Mouse (Mus musculus): ENCODE measurements at regions not wholly inside any gene's neighbourhood (a gene's known extent, or its start where the extent isn't known, plus 50 kb on each side); places are given as distances from the start of the nearest gene placed in this dataset.

DNA sequence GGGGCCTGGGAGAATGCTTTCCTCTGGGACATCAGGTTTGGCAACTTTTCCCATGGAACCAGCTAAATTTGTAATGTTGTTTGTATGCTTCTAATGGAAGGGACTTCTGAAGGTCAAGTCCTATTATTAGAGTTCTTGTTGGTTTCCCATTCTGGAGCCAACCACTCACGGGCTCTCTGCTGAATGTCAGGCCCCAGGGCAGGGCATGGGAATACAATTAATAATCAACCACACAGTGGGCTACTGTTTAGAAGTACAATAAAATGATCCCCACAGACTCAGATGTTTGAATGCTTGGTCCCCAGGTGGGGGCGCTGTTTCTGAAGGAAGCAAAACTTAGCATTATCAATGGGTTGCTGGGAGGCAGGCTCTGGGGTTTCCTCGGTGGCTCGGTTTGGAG, 275.6 kb upstream of the Kazn start:
- no peak for DNase-seq (ENCODE audit: low spot score in 2 of 2)
- intact Hi-C loops (cut with DNase I): no loop called here

DNA sequence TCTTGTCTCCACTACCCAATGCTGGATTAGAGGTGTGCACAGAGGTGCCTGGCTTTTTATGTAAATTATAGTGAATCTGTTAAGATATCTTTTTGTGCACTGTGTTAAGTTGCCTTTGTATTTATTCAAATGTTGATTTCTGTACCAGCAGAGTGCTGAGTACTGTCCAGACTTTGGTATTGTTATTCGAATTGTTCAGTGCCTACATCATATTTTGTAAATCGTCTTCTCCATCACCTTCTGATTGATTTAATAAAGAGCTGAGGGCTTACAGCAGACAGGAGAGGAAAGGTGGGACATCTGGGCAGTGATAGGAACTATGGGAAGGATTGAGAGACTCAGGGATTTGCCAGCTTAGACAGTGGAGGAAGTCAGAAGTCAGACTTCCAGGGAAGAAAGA, 270.2 kb upstream of the Kazn start:
- DNase-seq (ENCODE audit: low spot score in 2 of 2): no peak
- intact Hi-C loops (cut with DNase I): no loop called here

DNA sequence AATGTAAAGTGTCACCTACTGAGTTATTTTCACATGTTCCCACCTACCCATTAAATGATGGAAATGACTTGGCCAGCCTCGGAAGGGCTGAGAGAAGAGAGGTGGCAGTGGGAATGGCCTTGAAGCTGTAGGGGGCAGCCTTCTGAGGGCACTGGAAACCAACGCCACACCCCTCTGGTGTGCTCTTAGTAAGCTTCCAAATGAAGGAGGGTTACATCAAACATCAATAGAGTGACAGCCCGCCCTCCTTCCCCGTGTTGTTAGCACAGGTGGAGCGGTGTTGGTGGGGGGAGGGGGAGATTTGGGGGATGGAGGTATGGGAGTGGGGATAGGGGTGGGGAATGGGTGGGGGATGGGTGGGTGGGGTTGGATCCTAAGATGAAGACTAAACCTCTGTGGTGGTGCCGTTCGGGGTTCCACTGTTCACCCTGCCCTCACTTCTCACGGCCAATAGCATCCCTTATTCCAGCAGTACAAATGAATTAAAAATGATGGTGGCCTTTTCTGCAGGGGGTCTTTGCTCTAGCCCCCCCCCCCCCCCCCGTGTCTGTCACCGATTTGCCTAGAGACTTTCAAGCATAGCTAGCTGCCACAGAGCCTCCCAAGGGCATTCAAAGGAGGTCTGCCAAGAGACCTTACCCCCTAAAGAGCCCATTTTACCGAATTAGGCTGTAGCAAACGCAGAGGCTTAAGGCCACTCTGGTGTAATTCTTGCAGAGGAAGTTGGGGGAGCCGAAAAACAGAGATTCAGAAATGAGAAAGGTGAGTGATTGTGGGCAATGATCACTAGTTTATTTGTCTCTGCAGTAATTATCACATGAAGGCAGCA, 267.4 kb upstream of the Kazn start:
- intact Hi-C loops (cut with DNase I): no loop called here
- DNase-seq (ENCODE audit: low spot score in 2 of 2): no peak

GRCm38 (mm10) chr4:142503761-142504160, 264.6 kb upstream of the Kazn start:
- no peak for DNase-seq (ENCODE audit: low spot score in 2 of 2)
- intact Hi-C loops (cut with DNase I): no loop called here

DNA sequence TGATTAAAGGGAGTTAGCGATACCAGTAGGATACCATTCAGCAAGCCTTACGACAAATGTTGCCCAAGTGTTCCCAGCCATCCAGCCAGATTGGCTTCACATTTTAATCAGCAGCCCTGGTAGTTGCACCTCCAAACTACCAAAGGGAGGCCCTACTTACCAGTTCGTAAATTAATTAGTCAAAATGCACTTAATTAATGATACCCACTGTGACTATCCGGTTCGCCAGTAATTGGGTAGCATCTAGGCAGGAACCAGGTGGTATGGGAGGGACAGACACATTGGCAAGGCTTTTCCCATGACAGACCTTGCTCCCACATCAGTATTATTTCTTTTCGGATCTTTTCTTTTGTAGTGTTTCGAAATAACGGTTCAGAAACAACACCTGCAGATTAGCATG, 262.0 kb upstream of the Kazn start:
- intact Hi-C loops (cut with DNase I): no loop called here
- no peak for DNase-seq (ENCODE audit: low spot score in 2 of 2)

GRCm38 (mm10) chr4:142500541-142500940, 261.3 kb upstream of the Kazn start:
- intact Hi-C loops (cut with DNase I): no loop called here
- DNase-seq (ENCODE audit: low spot score in 2 of 2): no peak

GRCm38 (mm10) chr4:142496605-142497004, 257.4 kb upstream of the Kazn start:
- DNase-seq (ENCODE audit: low spot score in 2 of 2): no peak
- intact Hi-C loops (cut with DNase I): no loop called here

DNA sequence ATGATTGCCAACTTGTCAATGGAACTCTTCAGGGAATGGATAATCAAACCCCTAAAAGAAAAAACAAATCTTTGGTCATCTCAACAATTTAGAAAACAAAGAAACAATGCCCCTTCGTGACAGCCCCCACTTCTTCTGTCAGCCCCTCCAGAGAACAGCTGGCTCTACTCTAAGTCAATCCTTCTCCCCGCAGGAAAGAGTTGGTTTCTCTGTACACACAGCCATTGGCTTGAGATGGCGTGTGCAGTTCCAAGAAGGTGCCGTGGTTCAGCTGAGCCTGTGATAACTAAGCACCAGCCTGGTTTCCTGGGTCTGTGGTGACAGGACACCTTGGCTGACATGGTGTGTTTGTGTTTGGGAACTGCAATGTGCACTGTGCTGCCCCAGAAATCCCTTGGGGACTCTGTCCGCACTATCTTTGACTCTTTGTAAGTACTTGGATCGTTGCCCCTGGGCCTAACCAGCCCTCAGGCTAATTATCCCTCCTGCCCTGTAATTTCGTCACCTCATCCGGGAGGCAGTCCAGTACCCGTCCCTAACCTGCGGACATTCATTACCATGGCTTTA, 253.8 kb upstream of the Kazn start:
- DNase-seq (ENCODE audit: low spot score in 2 of 2): no peak

DNA sequence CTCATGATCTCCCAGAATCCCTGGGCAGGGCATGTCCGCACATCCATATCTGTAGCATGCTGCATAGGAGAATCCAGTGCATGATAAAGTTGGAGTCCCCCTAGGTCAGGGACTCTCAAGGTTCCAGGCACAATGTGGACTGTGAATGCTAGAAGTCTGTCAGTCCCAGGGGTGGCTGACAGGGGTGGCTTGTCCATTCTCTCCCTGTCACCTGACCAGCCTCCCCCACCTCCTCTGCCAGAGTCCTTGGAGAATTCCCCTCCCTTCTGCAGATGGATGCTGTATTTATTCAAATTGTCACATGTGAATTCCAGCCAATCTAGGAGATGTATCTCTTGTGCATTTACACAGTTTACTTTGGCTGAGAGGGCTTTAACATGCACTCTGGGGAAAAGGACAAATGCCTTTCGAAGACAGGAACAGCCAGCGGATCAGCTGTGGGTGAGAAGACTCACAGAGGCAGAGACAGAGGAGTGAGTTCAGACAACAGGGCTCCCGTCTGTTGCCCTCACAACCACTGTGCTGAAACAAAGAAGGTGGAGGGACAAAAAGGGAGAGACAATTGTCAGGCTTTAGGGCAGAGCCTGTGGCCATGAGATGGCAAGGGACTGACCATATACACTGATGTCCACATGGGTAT, 246.7 kb upstream of the Kazn start:
- intact Hi-C loops (cut with DNase I): no loop called here
- DNase-seq (ENCODE audit: low spot score in 2 of 2): no peak

More for the DNA sequence above, 253.8 kb upstream of the Kazn start:
- intact Hi-C loops (cut with DNase I): no loop called here

GRCm38 (mm10) chr4:142475632-142476031, 236.4 kb upstream of the Kazn start:
- DNase-seq (ENCODE audit: low spot score in 2 of 2): peak in 1 of 2 experiments; percentile 39
- intact Hi-C loops (cut with DNase I): loop anchor here (10.0 kb wide), 1 partner anchor 61 kb away; no protein-coding TSS in a partner anchor

DNA sequence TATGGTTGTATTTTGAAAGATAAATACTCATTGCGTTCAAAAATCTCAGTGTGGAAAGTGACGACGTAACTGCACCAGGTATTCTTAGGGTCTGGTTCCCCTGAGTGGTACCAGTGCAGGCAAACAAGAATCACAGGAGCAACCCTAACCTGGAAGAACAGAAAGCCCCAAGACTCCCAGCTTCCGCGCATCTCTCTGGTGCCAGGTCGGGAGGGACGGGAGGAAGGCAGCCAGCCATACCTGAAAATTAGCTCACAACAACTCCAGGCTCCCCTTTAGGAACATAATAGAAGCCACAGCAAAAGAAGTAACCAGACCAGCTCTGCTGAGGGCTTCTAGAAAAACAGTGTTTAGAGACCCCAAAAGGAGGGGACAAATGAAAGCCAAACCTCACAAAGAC, 235.4 kb upstream of the Kazn start:
- no peak for DNase-seq (ENCODE audit: low spot score in 2 of 2)
- intact Hi-C loops (cut with DNase I): loop anchor here (10.0 kb wide), 1 partner anchor 60 kb away; no protein-coding TSS in a partner anchor

GRCm38 (mm10) chr4:142474018-142474417, 234.8 kb upstream of the Kazn start:
- peak; percentile 74 to 87 for DNase-seq (ENCODE audit: low spot score in 2 of 2)
- intact Hi-C loops (cut with DNase I): loop anchor here (10.0 kb wide), 1 partner anchor 59 kb away; no protein-coding TSS in a partner anchor

DNA sequence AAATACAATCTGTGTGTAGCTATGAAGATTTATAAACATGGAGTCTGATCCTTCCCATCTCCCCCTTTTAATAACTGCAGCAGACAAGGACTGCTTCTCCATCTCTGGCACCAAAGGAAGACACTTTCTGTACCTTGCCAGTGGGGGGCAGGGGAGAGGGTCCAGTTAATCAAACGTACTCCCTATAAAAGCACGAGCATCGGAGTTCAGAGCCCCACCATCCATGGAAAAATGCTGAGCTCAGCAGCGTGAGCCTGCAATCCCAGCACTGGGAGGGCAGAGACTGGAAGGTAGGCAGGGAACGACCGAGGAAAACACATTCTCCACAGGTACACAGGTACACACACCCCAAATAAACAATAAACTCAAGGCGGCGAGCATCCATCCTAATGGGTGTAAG, 234.1 kb upstream of the Kazn start:
- intact Hi-C loops (cut with DNase I): loop anchor here (10.0 kb wide), 1 partner anchor 58 kb away; no protein-coding TSS in a partner anchor
- DNase-seq (ENCODE audit: low spot score in 2 of 2): no peak

GRCm38 (mm10) chr4:142472332-142472731, 233.1 kb upstream of the Kazn start:
- intact Hi-C loops (cut with DNase I): loop anchor here (10.0 kb wide), 1 partner anchor 58 kb away; no protein-coding TSS in a partner anchor
- no peak for DNase-seq (ENCODE audit: low spot score in 2 of 2)

DNA sequence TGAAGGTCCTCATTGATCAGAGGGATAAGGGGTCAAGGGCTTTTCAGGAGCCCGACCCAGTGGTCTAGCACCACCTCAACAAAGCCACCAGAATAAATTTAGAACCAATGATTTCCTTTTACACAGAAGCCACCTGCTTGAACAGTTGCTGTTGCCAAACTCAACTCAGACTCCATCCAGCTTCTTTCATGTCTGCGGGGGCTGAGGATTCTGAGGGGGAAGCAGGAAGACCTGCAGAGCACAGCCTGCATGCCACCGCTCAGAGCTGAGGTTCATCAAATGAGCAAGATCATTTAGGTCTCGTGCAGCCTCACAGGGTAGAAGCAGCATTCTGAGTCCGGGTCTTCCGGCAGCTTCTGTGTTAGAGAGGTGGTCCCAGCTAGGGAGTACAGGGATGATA, 231.6 kb upstream of the Kazn start:
- intact Hi-C loops (cut with DNase I): loop anchor here (10.0 kb wide), 1 partner anchor 56 kb away; no protein-coding TSS in a partner anchor
- peak; percentile 36 to 68 for DNase-seq (ENCODE audit: low spot score in 2 of 2)

GRCm38 (mm10) chr4:142467920-142468319, 228.7 kb upstream of the Kazn start:
- intact Hi-C loops (cut with DNase I): no loop called here
- DNase-seq (ENCODE audit: low spot score in 2 of 2): no peak

GRCm38 (mm10) chr4:142465226-142465625, 226.0 kb upstream of the Kazn start:
- no peak for DNase-seq (ENCODE audit: low spot score in 2 of 2)
- intact Hi-C loops (cut with DNase I): no loop called here

GRCm38 (mm10) chr4:142464066-142464465, 224.9 kb upstream of the Kazn start:
- no peak for DNase-seq (ENCODE audit: low spot score in 2 of 2)
- intact Hi-C loops (cut with DNase I): no loop called here

- no peak for DNase-seq (ENCODE audit: low spot score in 2 of 2)
Measured at GRCm38 (mm10) chr4:142460468-142461086, 221.4 kb upstream of the Kazn start.

GRCm38 (mm10) chr4:142452614-142453013, 213.4 kb upstream of the Kazn start:
- DNase-seq (ENCODE audit: low spot score in 2 of 2): no peak
- intact Hi-C loops (cut with DNase I): no loop called here

More at GRCm38 (mm10) chr4:142460468-142461086, 221.4 kb upstream of the Kazn start:
- intact Hi-C loops (cut with DNase I): no loop called here
